Mouse (Mus musculus) spleen, adult 2 months (tissue): ENCODE data around the gene Cacna2d3.

ENCODE experiments used
- CTCF ChIP-seq: fragments of 200-500 bp; IDR thresholded peaks from 2 replicates; pipeline ENCODE4 v1.5.1; 2011; ENCODE audit warnings: mild to moderate bottlenecking, inconsistent platforms; ENCODE audit not compliant: insufficient read depth, insufficient read length, insufficient replicate concordance; ENCODE audit errors: extremely low read depth
- POLR2A ChIP-seq: fragments of 200-500 bp; IDR thresholded peaks from 2 replicates; pipeline ENCODE4 v1.6.1; 2011; ENCODE audit warnings: low read depth, low read length, inconsistent platforms

DNA sequence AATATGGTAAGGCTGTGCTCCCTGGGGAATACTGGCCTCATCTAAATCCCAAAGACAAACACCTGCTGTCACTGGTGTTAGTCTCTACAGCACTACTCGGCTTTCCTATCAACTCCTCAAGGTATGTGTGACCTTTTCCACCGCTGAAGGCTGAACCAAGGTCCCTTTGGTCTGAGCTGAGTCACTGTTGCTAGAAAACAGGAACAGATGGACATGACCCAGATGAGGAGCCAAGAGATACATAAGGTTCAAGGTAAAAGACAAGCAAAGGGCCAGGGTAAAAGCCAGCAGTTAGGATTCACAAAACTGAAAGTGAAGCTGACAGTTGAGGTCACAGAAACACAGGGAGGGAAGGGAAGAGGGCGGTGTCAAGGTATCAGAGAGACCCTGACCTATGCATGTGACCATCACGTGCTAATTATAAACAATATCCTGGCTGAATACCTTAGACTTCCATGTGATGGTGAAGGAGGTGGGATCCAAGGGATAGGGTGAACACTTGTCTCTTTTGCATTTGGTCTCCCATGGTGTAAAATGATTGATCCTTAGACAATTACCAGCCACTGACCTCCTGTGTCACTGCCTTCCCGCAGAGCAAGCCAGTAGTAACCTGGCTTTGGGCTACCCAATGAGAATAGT, 288.5 kb downstream of the Cacna2d3 start:
- no peak for TF ChIP-seq CTCF
- no peak for TF ChIP-seq POLR2A
